Mouse (Mus musculus) brain, embryonic 14.5 days (tissue): Measurements from ENCODE around the gene Hoxa4.

Experiments
- CTCF ChIP-seq: fragments of 200-500 bp; IDR thresholded peaks from 2 replicates; pipeline ENCODE4 v1.5.1; 2012; ENCODE audit warnings: inconsistent platforms, mild to moderate bottlenecking, moderate library complexity, borderline replicate concordance; ENCODE audit not compliant: insufficient read depth, insufficient read length; ENCODE audit errors: extremely low read depth
- POLR2A ChIP-seq: fragments of 200-500 bp; IDR thresholded peaks from 2 replicates; pipeline ENCODE4 v1.6.1; 2012; ENCODE audit warnings: mild to moderate bottlenecking, inconsistent platforms, borderline replicate concordance; ENCODE audit not compliant: poor library complexity, insufficient read depth, insufficient read length, severe bottlenecking; ENCODE audit errors: extremely low read depth

- TF ChIP-seq POLR2A: no peak
- TF ChIP-seq CTCF: no peak
Measured at GRCm38 (mm10) chr6:52178918-52179665, 12.5 kb downstream of the Hoxa4 start.
